Mouse (Mus musculus) cerebellum, postnatal 36 days (tissue): ENCODE measurements around the gene Spi1.
"Not testable (repeated sequence)": the region's sequence is repeated elsewhere in the genome, so short reads cannot be mapped to it uniquely, and the experiment has no call there.

ENCODE experiments used
- DNase-seq, 2 experiments: peaks; one replicate each; pipeline ENCODE4 v3.0.0; 2021 to 2022; ENCODE audit warnings: mixed read lengths in 2 of 2

Gene Spi1

GRCm38 (mm10) chr2:91097015-91097414, 14.8 kb downstream of the Spi1 start:
- no peak for DNase-seq

- no peak for DNase-seq
Measured at GRCm38 (mm10) chr2:91098156-91098555, 16.0 kb downstream of the Spi1 start.

GRCm38 (mm10) chr2:91101124-91101740, 19.0 kb downstream of the Spi1 start:
- DNase-seq, result peak; percentile 93 to 95

- DNase-seq, result no peak
Measured at GRCm38 (mm10) chr2:91108156-91108555, 26.0 kb downstream of the Spi1 start.

- no peak for DNase-seq
Measured at GRCm38 (mm10) chr2:91109241-91109640, 27.1 kb downstream of the Spi1 start.

GRCm38 (mm10) chr2:91109807-91110385, 27.7 kb downstream of the Spi1 start:
- no peak for DNase-seq

GRCm38 (mm10) chr2:91110429-91110828, 28.2 kb downstream of the Spi1 start:
- DNase-seq, result no peak

- DNase-seq, result not testable (repeated sequence)
Measured at GRCm38 (mm10) chr2:91111832-91112231, 29.6 kb downstream of the Spi1 start.

GRCm38 (mm10) chr2:91112491-91112890, 30.3 kb downstream of the Spi1 start:
- DNase-seq, result no peak

- no peak for DNase-seq
Measured at GRCm38 (mm10) chr2:91113334-91113733, 31.1 kb downstream of the Spi1 start.

- no peak for DNase-seq
Measured at GRCm38 (mm10) chr2:91113852-91114251, 31.7 kb downstream of the Spi1 start.

- DNase-seq, result peak; percentile 99 to 100
Measured at GRCm38 (mm10) chr2:91114781-91115577, 32.8 kb downstream of the Spi1 start.

GRCm38 (mm10) chr2:91115578-91115970, 33.4 kb downstream of the Spi1 start:
- no peak for DNase-seq

- DNase-seq, result no peak
Measured at GRCm38 (mm10) chr2:91116842-91117241, 34.7 kb downstream of the Spi1 start.

- DNase-seq, result no peak
Measured at GRCm38 (mm10) chr2:91117585-91118275, 35.5 kb downstream of the Spi1 start, which contains the start of gene Mybpc3. Mybpc3 (plus strand) TSS chr2:91118144.

GRCm38 (mm10) chr2:91118647-91119046, 36.5 kb downstream of the Spi1 start:
- no peak for DNase-seq

GRCm38 (mm10) chr2:91119061-91119460, 36.9 kb downstream of the Spi1 start:
- DNase-seq, result peak; percentile 83

- peak; percentile 95 to 96 for DNase-seq
Measured at GRCm38 (mm10) chr2:91119551-91119950, 37.4 kb downstream of the Spi1 start.

GRCm38 (mm10) chr2:91120261-91120671, 38.1 kb downstream of the Spi1 start:
- DNase-seq, result peak; percentile 50 to 61

- DNase-seq, result no peak
Measured at GRCm38 (mm10) chr2:91121011-91121410, 38.8 kb downstream of the Spi1 start.

- no peak for DNase-seq
Measured at GRCm38 (mm10) chr2:91121497-91121896, 39.3 kb downstream of the Spi1 start.

GRCm38 (mm10) chr2:91123521-91123920, 41.3 kb downstream of the Spi1 start:
- DNase-seq, result no peak

- no peak for DNase-seq
Measured at GRCm38 (mm10) chr2:91125101-91125500, 42.9 kb downstream of the Spi1 start.
